Mouse (Mus musculus) stomach, postnatal 0 days (tissue): Measurements from ENCODE around the gene Fgfr2.

Source experiments
- CTCF ChIP-seq: IDR thresholded peaks from 2 replicates; pipeline ENCODE4 v1.5.1; 2016; ENCODE audit warnings: antibody characterized with exemption, low read depth, mild to moderate bottlenecking, moderate library complexity
- EP300 ChIP-seq: optimal IDR thresholded peaks from 2 replicates; pipeline ENCODE3; 2016; ENCODE audit warnings: antibody characterized with exemption

DNA sequence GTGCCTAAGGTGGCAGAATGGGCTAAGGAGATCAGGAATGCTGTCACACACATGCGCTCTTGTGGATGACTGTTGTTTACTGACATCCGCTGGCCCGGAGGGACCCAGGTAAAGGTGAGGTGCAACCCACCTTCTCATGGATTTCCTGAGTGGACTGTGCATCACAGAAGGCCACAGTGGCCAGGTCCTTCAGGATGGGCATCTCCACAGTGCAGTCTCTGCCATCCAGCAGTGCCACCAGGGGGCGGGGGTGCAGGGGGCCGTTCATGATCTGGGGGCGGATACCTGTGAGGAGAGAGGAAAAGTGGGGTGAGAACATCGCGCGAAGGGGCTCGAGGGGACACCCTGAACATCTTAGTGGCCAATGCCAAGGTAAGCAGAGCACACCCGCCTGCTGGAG is 124.1 kb downstream of the Fgfr2 start:
- TF ChIP-seq EP300: no peak
- TF ChIP-seq CTCF: no peak
